Comparison of ENCODE assay signal across 9 mouse cellular contexts in genomic region chr5:92656256-92656655, GRCm38 (mm10). TPM values are rescaled to one million over a fixed set of nuclear protein-coding genes. Genes with fewer than 3 reads are reported as not detected.
DNase-seq lines count a peak whose midpoint lies in the region; ATAC-seq and TF ChIP-seq lines count a peak whose summit lies in the region.
"Had no signal": no experiment of that assay in that cellular context is flagged by ENCODE, and none has a peak within 500 bp of the region (broad histone marks: within the 10 kb centered on the region; RNA-seq: fewer than 3 reads in every experiment).

No protein-coding gene starts in this region.

- peak; percentile 24 for DNase-seq in cerebellum, adult 11 months
- peak; percentile 20 for DNase-seq in Patski (ENCODE audit: low read depth, low spot score)
- peak; percentile 27 to 65 for DNase-seq in cerebellum, postnatal 4 days (ENCODE audit: low spot score in 2 of 2)
- peak; percentile 32 to 33 for DNase-seq in gastrocnemius, postnatal 4 days (ENCODE audit: low spot score in 2 of 2)
- peak; percentile 68 for DNase-seq in layer of hippocampus, adult 9-11 months
- DNase-seq in lung, postnatal 4 days = peak; percentile 56 to 75
- DNase-seq in spleen, postnatal 10 days (ENCODE audit: low spot score in 2 of 2) = peak; percentile 30 to 75

- no peak for ATAC-seq in cerebellum, adult (ENCODE audit: insufficient number of reproducible peaks, low FRiP score, low TSS enrichment)
- ATAC-seq in Patski = no peak

- in situ Hi-C loops in Patski (cut with MboI; ENCODE audit: low pct_unique_long_range_greater_than_20kb) = loop anchor here (5.0 kb wide), 1 partner anchor 194 kb away; no protein-coding TSS in a partner anchor

- peaks cover 19% of the 10 kb centered on the region for H3K27me3 ChIP-seq in Patski
- H3K27me3 ChIP-seq: liver, embryonic 15.5 days had no signal

- peak; percentile 84 for TF ChIP-seq CTCF in Patski (IDR thresholded peaks at IDR 0.05)

- CTCF ChIA-PET in Patski (lab: Charles Lee) = interaction anchor here (0.8 to 4.9 kb wide), 10 partner anchors 8 to 202 kb away, joined by 3 to 26 read pairs (median 6); partner anchors contain the start of gene Scarb2

- POLR2A ChIA-PET in Patski (lab: Charles Lee) = no interaction called here

RNA-seq across cellular contexts. Expression of gene Ccdc158, which starts 18.8 kb away (rescaled TPM):
- 8.0 TPM for polyA plus RNA-seq in Patski (2021)
- total RNA-seq in gastrocnemius, postnatal 4 days (2021) = under 1 TPM; 0.10 to 0.25 TPM

RNA-seq across cellular contexts. Expression of gene Shroom3, which starts 27.0 kb away (rescaled TPM):
- polyA plus RNA-seq in Patski (2021) = 206 TPM
- total RNA-seq in gastrocnemius, postnatal 4 days (2021) = 10 to 100 TPM in 1 of 2 experiments, 1 to 10 TPM in 1; 8.9 to 11.0 TPM

RNA-seq across cellular contexts. Expression of gene Stbd1, which starts 53.4 kb away (rescaled TPM):
- polyA plus RNA-seq in Patski (2021) = 9.9 TPM
- total RNA-seq in gastrocnemius, postnatal 4 days (2021) = 100 to 1,000 TPM; 228 to 257 TPM
